Mouse (Mus musculus) myocyte (in vitro differentiated cells): Measurements from ENCODE around the gene Slc25a48.

ENCODE experiments used
- MAX ChIP-seq: IDR thresholded peaks from one replicate; pipeline ENCODE4 v1.6.1; 2011; ENCODE audit warnings: low read depth, mild to moderate bottlenecking, control low read depth
- TCF12 ChIP-seq: IDR thresholded peaks from one replicate; pipeline ENCODE4 v1.6.1; 2011; ENCODE audit warnings: mild to moderate bottlenecking, control low read depth; ENCODE audit not compliant: poor library complexity, insufficient read depth, severe bottlenecking

- TF ChIP-seq TCF12 (no peak), MAX (no peak)
Observed at GRCm38 (mm10) chr13:56418685-56419483, 19.3 kb upstream of the Slc25a48 start.
